Mouse (Mus musculus) left cerebral cortex, adult 11 months (tissue): Measurements from ENCODE around the gene Olfr588-ps1.
"Not testable (repeated sequence)": the region's sequence is repeated elsewhere in the genome, so short reads cannot be mapped to it uniquely, and the experiment has no call there.

ENCODE experiments used
- DNase-seq: peaks from one replicate; pipeline ENCODE4 v3.0.0; 2022; ENCODE audit warnings: low spot score

The Olfr588-ps1 gene

DNA sequence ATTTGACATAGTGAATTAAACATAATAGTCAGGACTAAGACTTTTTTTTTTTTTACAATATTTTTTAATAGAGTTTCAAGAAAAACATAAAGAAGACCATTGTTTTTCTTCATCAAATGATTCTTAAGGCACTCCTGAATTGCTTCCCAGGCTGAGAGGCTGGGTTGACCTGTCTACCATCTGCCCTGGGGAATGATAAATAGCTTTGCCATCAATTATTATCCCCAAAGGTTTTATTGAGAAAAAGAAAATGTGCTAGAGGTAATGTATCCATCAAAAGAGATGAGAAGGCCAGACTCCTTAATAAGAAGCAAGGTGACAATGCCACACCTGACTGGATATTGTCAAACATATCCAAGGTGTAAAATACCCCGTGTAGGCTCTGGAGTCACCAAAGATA is at the start of gene Olfr588-ps1:
Olfr588-ps1 (plus strand) TSS at position 301 of the 400 bp plus-strand sequence.
- no peak for DNase-seq

GRCm38 (mm10) chr7:103097420-103097819 is 43.3 kb upstream of the Olfr588-ps1 start, which contains the start of gene Olfr585:
TSS of gene Olfr585 (plus strand) at chr7:103097720.
- no peak for DNase-seq

- DNase-seq: no peak
Measured at GRCm38 (mm10) chr7:103119406-103119805, 21.3 kb upstream of the Olfr588-ps1 start.

GRCm38 (mm10) chr7:103125538-103125937 is 15.1 kb upstream of the Olfr588-ps1 start, which contains the start of gene Olfr586:
TSS of gene Olfr586 (minus strand) at chr7:103125638.
- no peak for DNase-seq

GRCm38 (mm10) chr7:103156256-103156655 is 15.6 kb downstream of the Olfr588-ps1 start, which contains the start of gene Olfr589:
TSS of gene Olfr589 (minus strand) at chr7:103156356.
- no peak for DNase-seq

- no peak for DNase-seq
Measured at GRCm38 (mm10) chr7:103169697-103170096, 29.0 kb downstream of the Olfr588-ps1 start.

DNA sequence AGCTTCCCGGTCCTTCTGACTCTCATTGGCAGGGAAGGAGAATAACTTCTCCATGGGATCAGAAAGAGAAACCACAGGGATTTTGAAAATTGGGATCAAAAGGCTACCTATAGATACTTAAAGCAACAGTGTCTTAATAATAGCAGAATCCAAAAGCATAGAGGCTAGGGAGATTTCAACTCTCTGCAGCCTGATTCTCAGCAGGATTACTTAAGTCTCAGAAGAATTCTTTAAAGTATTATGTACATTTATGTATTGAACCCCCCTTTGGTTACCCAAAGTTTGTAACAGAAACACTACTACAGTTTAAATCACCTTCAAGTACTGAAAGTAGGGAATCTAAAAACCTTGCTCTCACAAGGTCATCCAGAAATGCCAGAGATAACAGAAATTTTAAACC is 37.6 kb downstream of the Olfr588-ps1 start, which contains the start of gene Olfr591:
Olfr591 (minus strand) TSS at position 101 of the 400 bp plus-strand sequence.
- DNase-seq: no peak

DNA sequence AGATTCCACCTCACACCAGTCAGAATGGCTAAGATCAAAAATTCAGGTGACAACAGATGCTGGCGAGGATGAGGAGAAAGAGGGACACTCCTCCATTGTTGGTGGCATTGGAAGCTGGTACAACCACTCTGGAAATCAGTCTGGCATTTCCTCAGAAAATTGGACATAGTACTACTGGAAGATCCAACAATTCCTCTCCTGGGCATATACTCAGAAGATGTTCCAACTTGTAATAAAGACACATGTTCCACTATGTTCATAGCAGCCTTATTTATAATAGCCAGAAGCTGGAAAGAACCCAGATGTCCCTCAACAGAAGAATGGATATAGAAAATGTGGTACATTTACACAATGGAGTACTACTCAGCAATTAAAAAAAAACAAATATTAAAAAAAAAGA is 43.8 kb downstream of the Olfr588-ps1 start, which contains the start of gene Olfr592:
Olfr592 (plus strand) TSS at position 301 of the 400 bp plus-strand sequence.
- DNase-seq: not testable (repeated sequence)
